Mouse (Mus musculus) heart, adult 9 months (tissue): ENCODE results near the gene Gria4.
A peak's percentile ranks its signal among the peaks of the same experiment; 100 is the strongest.
"Not testable (repeated sequence)": the region's sequence is repeated elsewhere in the genome, so short reads cannot be mapped to it uniquely, and the experiment has no call there.

ENCODE experiments used
- DNase-seq, 2 experiments: peaks; one replicate each; pipeline ENCODE4 v3.0.0; 2022; ENCODE audit warnings: low spot score in 2 of 2

The Gria4 gene

DNA sequence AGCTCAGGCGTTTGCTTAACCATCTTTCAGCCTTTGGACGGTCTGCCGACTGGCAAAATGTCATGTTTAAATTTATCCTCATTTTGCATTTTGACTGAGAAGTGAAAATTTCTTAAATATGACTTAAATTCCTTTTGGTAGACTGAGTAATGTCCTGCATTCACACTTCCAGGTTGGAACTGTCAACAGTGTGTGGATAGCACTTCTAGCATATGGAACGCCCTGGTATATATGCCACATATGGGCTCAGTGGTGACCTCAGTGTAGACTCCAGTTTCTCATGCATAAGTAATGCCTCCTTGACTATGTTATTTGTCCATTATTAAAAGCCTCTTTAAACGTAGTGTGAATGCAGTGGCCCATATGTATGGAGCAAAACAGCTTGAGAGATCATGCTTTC, 222.4 kb downstream of the Gria4 start:
- DNase-seq = no peak

GRCm38 (mm10) chr9:4555415-4555959, 240.5 kb downstream of the Gria4 start:
- no peak for DNase-seq

- no peak for DNase-seq
Measured at GRCm38 (mm10) chr9:4539218-4539617, 256.8 kb downstream of the Gria4 start.

DNA sequence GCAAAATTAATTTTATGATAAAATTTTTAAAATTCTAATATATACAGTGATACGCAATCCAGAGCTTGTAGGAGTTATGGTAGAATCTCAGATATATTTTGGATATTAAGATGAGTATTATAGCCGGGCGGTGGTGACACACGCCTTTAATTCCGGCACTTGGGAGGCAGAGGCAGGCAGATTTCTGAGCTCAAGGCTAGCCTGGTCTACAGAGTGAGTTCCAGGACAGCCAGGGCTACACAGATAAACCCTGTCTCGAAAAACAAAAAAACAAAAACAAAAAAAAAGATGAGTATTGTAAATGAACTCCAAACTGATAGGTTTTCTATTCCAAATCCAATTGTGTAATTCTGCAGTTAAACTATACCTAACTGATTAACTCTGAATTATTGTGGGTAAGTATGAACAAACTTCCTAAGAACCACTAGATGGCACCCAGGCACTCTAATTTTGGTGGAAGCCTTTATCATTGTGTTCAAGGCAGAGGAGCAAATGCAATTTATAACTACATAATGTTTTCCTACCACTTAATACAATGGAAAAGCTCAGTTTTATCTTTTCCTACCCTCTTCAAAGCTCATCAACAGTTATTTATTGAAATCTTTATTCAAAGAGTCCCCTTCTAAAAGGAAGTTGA, 259.4 kb downstream of the Gria4 start:
- no peak for DNase-seq

GRCm38 (mm10) chr9:4514563-4514885, 281.5 kb downstream of the Gria4 start:
- no peak for DNase-seq

GRCm38 (mm10) chr9:4513796-4514562, 282.1 kb downstream of the Gria4 start:
- no peak for DNase-seq

DNA sequence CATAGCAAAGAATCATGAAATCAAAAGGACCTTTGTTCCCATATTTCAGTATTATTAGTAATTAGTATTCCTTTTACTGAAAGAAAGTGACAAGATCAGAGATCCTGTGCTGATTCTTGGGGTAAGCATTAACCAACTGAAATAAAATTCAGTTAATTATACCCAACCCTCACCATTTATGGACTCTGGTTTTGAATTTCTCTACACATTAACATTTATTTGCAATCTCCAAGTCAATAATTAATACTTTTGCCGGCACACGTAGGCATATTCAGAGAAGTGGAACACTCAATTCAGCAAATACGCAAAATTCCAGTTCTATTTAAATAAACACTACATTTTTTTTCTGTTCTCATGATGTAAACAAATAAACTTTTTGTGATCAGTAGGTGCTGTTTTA, 289.9 kb downstream of the Gria4 start:
- DNase-seq = no peak

GRCm38 (mm10) chr9:4505087-4505486, 290.9 kb downstream of the Gria4 start:
- no peak for DNase-seq

GRCm38 (mm10) chr9:4486428-4486827, 309.6 kb downstream of the Gria4 start:
- DNase-seq = no peak

DNA sequence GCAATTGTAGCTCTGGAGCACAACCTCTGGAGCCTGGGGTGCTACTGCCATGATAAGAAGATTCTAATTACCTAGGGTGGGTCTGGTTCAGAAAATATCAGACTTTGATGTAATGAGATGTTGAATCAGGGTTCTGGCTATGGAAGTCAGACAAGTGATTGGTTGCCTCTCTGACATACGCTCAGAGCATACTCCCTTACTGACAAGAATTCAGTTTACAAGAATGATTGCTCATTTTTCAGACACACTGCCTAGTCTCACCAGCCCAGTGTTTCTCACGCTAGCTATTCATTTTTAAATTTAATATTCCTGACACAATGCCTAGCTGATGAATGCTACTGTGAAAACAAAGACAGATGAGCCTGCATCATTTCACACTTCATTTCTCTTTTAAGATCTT, 311.5 kb downstream of the Gria4 start:
- no peak for DNase-seq

- no peak for DNase-seq
Measured at GRCm38 (mm10) chr9:4470791-4471190, 325.2 kb downstream of the Gria4 start.

GRCm38 (mm10) chr9:4459456-4460070, 336.5 kb downstream of the Gria4 start:
- no peak for DNase-seq

DNA sequence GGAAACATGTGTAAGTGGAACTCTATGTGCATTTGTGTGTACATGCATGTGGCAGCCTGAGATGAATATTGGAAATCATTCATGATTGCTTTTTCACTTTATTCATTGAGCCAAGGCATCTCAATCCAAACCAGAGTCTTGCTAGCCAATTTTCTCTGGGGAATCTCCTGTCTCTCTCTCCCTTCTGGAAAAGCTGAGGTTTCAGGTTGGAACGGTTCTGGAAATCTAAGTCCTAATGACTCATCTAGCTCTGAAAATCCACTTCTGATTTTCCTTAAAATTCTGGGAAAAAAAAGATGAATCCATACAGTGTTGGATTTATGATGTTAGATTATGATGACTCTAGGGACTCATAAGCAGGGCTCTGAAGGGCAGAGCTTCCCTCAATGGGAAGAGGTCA, 337.8 kb downstream of the Gria4 start:
- peak in 1 of 2 experiments; percentile 5 for DNase-seq

- peak; percentile 38 to 47 for DNase-seq
Measured at GRCm38 (mm10) chr9:4457644-4458043, 338.4 kb downstream of the Gria4 start.

- DNase-seq = no peak
Measured at GRCm38 (mm10) chr9:4442908-4443307, 353.1 kb downstream of the Gria4 start.

DNA sequence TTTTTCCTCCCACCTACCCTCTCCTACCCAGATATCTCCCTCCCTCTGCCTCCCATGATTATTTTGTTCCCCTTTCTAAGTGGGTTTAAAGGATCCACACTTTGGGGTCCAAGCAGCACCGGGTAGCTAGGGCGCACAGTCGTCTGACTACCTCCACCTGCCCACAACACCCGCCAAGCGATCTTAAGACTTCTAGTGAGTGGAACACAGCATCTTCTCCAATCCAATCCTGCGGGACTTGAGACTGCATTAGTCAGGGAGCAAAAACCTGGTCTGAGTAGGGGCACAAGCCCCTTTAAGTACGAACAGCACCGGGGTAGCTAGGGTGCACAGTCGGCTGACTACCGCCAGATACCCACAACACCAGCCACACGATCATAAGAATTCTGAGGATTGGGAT, 395.2 kb downstream of the Gria4 start:
- DNase-seq = not testable (repeated sequence)

DNA sequence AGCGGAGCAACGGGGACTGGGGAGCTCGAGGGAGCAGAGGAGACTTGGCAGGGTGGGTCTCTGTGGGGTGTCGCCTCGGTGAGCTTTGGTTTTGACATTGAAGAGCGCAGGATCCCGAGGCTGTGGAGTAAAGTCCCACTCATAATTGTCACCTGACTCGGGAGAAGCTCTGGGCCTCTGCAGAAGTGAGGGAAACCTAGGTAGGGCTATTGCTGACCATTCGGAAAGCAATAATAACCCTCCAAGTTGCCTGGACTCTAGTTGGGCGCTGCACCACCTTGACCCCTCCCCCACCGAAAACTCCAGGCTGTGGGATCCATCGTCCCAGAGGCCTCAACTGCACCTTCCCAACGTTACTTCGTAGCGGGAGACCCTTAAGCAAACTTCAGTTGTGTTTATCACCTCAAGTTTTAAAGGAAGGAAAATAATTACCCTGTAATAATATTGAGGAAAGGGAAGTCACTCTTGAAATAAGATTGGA, 419.4 kb downstream of the Gria4 start:
- DNase-seq = no peak

GRCm38 (mm10) chr9:4375828-4376639, 420.0 kb downstream of the Gria4 start, which contains the start of gene Msantd4:
Msantd4 (plus strand) TSS chr9:4376562.
- peak; percentile 99 to 100 for DNase-seq
